Mouse (Mus musculus): ENCODE data around the gene Has3.
A peak's percentile ranks its signal among the peaks of the same experiment; 100 is the strongest.
"Not testable (repeated sequence)": the region's sequence is repeated elsewhere in the genome, so short reads cannot be mapped to it uniquely, and the experiment has no call there.

Has3 gene

GRCm38 (mm10) chr8:106887336-106888189 is 17.5 kb downstream of the Has3 start:
- DNase-seq (ENCODE audit: low spot score): peak; percentile 88

GRCm38 (mm10) chr8:106888803-106889202 is 18.8 kb downstream of the Has3 start:
- no peak for DNase-seq (ENCODE audit: low spot score)

- DNase-seq (ENCODE audit: low spot score): peak; percentile 75
These were observed 22.3 kb downstream of the Has3 start for GRCm38 (mm10) chr8:106892210-106892805.

GRCm38 (mm10) chr8:106892806-106893451 is 22.9 kb downstream of the Has3 start:
- DNase-seq (ENCODE audit: low spot score): peak; percentile 58

GRCm38 (mm10) chr8:106893481-106894156 is 23.6 kb downstream of the Has3 start, which contains the start of gene Utp4:
Gene Utp4, plus strand, starts transcription at chr8:106893636.
- peak; percentile 91 for DNase-seq (ENCODE audit: low spot score)

- no peak for DNase-seq (ENCODE audit: low spot score)
These were observed 29.4 kb downstream of the Has3 start for GRCm38 (mm10) chr8:106899473-106899872.

- peak; percentile 75 for DNase-seq (ENCODE audit: low spot score)
These were observed 35.9 kb downstream of the Has3 start for GRCm38 (mm10) chr8:106905727-106906480.

GRCm38 (mm10) chr8:106906635-106907034 is 36.6 kb downstream of the Has3 start:
- DNase-seq (ENCODE audit: low spot score): no peak

GRCm38 (mm10) chr8:106907450-106907849 is 37.4 kb downstream of the Has3 start:
- no peak for DNase-seq (ENCODE audit: low spot score)

- DNase-seq (ENCODE audit: low spot score): no peak
These were observed 38.2 kb downstream of the Has3 start for GRCm38 (mm10) chr8:106908291-106908690.

GRCm38 (mm10) chr8:106913631-106914030 is 43.6 kb downstream of the Has3 start:
- no peak for DNase-seq (ENCODE audit: low spot score)

- DNase-seq (ENCODE audit: low spot score): no peak
These were observed 49.8 kb downstream of the Has3 start for GRCm38 (mm10) chr8:106919721-106920394.

- DNase-seq (ENCODE audit: low spot score): no peak
These were observed 50.3 kb downstream of the Has3 start for GRCm38 (mm10) chr8:106920395-106920741.

- DNase-seq (ENCODE audit: low spot score): no peak
These were observed 54.0 kb downstream of the Has3 start for GRCm38 (mm10) chr8:106924057-106924456.

GRCm38 (mm10) chr8:106924904-106925349 is 54.9 kb downstream of the Has3 start:
- DNase-seq (ENCODE audit: low spot score): no peak

GRCm38 (mm10) chr8:106925446-106925845 is 55.4 kb downstream of the Has3 start:
- no peak for DNase-seq (ENCODE audit: low spot score)

- peak; percentile 58 for DNase-seq (ENCODE audit: low spot score)
These were observed 57.2 kb downstream of the Has3 start for GRCm38 (mm10) chr8:106927247-106927646.

- DNase-seq (ENCODE audit: low spot score): not testable (repeated sequence)
These were observed 58.1 kb downstream of the Has3 start for GRCm38 (mm10) chr8:106928182-106928581.

GRCm38 (mm10) chr8:106929155-106929913 is 59.3 kb downstream of the Has3 start:
- DNase-seq (ENCODE audit: low spot score): peak; percentile 25

GRCm38 (mm10) chr8:106929921-106930320 is 59.9 kb downstream of the Has3 start:
- no peak for DNase-seq (ENCODE audit: low spot score)
